Mouse (Mus musculus) embryo, embryonic 10.5 days (tissue): ENCODE data around the gene Elavl4.

ENCODE experiments used
- DNase-seq: peaks from one replicate; pipeline ENCODE4 v3.0.0-alpha.2; 2015; ENCODE audit warnings: low spot score

The Elavl4 gene

GRCm38 (mm10) chr4:110165217-110165616, 186.5 kb downstream of the Elavl4 start:
- no peak for DNase-seq

- no peak for DNase-seq
Measured at GRCm38 (mm10) chr4:110161600-110161999, 190.1 kb downstream of the Elavl4 start.

- no peak for DNase-seq
Measured at GRCm38 (mm10) chr4:110157515-110158159, 194.1 kb downstream of the Elavl4 start.

- DNase-seq = no peak
Measured at GRCm38 (mm10) chr4:110155954-110156353, 195.8 kb downstream of the Elavl4 start.
